Mouse (Mus musculus): ENCODE measurements around the gene Pabpn1l.

Gene Pabpn1l

DNA sequence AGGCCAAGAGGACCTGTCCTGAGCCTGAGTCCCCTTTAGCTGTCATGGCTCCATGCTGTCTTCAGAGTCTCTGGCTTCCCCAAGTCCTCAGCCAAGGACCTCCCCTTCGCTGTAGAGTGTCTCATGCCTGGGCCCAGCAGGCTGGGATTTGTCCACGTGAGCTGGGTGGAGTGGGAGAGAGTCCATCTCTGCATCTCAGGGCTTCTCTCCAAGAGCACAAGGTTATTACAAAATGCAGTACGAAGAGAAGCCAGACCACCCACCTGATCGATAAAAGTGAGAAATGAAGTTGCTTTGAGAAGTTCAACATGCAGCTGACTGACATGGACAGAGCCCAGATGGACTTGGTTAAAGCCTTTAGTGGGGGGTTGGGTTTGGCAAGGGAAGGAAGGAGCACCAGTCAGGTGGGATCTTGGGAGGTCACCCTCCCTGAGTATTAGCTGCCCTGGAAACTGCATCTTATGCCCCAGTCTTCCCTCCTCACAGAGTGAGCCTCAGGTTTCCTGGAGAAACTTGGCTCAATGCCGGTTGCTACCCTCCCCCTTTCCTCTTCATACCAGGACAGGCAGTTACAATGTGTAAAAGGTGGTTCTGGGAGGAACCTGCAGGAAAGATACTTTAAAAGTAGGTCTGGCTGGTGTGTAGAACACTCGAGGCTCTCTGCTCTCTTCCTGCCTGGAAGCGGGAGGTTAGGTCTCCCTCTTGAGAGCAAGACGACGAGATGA lies 6.2 kb downstream of the Pabpn1l start:
- DNase-seq, result no peak

DNA sequence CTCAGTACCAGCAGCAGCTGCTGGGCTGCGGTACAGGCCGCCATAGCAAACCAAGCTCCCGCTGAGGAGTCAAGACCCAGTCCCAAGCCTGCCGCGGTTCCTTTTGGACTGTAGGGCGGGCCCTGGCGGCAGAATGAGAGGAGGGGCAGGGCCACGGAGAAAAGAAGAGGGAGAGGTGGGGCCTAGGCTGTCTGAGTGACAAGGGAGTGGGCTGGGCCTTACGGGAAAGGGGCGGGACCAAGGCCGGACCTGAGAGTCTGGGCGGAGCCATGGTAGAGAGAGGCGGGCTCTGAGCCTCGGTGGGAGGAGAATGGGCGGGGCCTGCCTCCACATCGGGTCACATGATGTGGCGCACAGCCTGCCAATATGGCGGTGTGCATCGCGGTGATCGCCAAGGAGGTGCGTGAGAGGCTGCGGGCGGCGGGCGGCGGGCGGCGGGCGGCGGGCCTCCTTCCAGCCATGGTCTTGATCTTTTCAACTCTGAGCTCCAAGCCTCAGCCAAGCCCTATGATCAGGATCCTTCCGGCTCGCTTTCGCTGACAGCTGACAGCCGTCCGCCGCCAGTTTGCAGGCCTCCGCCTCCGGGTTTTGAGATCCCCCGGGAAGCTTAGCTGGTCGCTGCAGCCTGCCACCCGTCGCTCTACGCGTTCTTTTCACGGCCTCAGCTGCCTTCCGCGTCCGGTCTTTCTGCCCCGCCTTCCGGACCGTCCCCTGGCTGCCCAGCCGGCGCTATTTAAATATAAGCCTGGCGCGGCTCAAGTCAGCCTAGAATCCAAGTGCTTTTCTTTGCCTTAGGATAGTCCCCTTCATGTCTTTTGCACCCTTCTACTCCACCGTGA lies 11.0 kb downstream of the Pabpn1l start, which contains the start of the genes Galns and Trappc2l:
Gene Galns, minus strand, starts transcription at position 169 of the 839 bp plus-strand sequence.
Gene Trappc2l, plus strand, starts transcription at position 346 of the 839 bp plus-strand sequence.
- DNase-seq, result peak; percentile 98

DNA sequence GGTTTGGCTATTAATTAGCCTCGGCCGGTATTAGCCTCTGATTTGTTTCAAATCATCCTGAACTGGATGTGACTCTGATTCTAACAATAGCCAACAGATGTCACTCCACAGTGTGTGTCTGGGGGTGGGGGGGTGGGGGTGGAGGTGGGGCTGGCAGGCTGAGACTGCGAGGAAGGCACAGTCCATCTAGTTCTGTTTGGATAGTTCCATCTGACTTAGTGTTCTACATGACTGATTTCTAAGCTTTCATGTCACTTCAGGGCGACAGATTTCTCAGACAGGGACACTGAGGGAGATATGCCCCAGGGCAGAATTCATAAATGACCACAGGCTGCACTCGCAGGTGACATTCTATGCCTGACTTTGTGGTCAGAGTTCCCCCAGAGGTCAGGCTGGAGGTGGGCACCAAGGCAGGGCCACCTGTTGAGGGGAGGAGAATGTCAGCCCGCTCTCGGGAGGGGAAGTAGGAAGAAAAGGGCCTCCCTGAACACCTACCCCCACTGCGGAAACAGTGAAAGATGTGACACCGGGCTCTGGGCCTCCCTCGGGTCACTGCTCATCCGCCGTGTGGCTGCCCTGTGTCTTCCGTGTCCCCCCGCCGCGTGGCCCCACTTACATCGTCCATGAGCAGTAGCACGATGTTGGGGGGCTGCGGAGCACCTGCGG lies 11.8 kb downstream of the Pabpn1l start:
- DNase-seq, result no peak

DNA sequence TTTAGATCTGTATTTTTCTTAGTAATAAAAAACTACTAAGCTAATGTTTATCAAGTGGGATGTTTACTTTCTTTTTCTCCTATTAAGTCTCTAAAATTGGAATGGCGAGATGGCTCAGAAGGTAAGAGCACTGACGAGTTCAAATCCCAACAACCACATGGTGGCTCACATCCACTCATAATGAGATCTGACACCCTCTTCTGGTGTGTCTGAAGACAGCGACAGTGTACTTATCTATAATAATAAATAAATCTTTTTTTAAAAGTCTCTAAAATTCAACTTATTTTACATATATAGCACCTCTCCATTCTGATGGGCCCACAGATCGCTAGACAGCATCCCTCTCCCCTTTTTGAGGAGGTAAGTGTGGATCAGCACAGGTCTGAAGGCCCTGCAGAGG lies 12.3 kb downstream of the Pabpn1l start:
- no peak for DNase-seq

DNA sequence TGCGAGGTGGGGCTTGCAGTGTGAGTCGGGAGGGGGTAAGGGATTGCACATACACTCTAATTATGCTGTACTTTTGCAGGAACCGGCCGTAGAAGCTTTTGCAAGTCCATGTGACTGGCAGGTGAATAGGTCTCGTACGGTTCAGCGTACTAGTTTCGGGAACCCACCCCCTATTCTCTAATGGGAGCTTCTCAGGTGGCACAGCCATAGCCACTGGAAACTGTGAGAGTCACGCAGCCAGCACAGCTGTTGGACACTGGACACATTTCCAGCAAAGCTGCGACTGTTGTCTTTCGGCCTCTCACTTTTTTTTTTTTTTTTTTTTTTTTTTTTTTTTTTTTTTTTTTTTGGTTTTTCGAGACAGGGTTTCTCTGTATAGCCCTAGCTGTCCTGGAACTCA lies 15.7 kb downstream of the Pabpn1l start:
- no peak for DNase-seq

DNA sequence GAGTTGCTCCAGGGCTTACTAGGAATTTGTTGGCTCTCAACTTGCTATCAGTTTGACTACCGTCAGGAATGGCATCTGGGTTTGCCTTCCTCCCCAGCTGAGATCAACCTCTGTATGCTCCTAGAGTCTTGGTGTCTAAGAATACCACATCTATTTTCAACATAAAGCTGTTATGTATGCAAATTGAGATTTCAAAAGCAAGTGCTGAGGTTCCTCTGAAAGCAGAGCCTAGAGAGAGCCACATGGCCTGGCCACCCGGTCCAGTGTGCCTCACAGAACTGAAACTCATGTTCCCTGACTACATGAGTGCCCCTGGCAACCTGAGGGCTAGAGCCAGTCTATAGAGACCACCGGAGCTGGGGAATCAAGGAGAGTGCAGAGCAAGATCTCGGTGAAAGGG lies 17.2 kb downstream of the Pabpn1l start:
- DNase-seq, result no peak

DNA sequence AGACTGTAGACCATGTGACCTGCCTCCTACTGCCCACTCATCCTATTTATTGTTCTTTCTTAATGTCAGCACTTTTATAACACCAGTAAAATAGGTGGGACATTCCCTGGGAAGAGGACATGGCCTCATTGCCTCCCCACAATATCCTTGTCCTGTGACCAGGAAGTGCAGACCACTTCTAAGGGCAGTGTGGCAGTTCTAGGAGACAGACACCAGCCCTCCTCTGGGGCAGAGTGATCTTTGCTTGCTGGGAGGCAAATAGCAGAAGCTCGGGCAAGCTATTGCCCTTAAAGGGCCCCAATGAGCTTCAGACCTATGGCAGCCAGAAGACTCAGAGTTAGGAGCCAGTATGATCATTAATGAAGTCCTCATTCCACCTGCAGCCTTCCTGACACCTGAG lies 17.9 kb downstream of the Pabpn1l start:
- no peak for DNase-seq

DNA sequence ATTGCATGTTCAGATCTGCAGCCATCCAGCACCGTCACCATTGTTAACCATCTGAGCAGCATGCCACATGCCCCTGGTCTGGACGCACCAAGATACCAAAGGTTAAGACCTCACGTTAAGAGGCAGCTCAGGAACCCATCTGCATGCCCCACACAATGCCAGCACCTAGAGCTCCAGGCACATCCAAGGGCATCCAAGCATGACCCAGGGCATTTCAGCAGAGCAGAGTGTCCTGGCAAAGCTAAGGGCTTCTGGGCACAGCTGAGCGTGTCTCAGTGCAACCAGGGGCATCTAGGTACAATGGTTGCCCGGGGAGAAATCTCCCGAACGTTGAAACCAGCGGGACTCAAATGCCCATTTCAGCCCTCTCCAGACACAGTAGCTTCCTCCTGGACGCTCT lies 21.9 kb downstream of the Pabpn1l start:
- DNase-seq, result no peak

DNA sequence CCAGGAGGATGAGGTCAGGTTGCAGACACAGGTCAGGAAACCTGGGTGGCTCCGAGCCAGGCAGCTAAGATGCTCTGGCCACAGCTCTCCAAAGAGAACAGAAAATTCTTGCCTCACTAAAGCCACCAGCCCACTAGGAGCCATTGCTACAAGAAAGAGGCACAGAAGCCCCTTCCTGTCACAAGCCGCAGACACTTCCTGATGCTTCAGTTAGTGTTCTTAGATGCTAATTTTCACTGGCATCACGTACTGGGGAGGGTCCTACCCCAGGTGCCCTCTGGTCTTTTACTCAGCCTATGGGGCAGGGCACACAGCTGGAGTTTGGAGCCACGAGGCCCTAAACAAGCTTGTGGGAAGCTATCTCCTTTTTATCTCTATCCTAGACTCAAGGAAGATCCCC lies 26.5 kb downstream of the Pabpn1l start:
- DNase-seq, result no peak

DNA sequence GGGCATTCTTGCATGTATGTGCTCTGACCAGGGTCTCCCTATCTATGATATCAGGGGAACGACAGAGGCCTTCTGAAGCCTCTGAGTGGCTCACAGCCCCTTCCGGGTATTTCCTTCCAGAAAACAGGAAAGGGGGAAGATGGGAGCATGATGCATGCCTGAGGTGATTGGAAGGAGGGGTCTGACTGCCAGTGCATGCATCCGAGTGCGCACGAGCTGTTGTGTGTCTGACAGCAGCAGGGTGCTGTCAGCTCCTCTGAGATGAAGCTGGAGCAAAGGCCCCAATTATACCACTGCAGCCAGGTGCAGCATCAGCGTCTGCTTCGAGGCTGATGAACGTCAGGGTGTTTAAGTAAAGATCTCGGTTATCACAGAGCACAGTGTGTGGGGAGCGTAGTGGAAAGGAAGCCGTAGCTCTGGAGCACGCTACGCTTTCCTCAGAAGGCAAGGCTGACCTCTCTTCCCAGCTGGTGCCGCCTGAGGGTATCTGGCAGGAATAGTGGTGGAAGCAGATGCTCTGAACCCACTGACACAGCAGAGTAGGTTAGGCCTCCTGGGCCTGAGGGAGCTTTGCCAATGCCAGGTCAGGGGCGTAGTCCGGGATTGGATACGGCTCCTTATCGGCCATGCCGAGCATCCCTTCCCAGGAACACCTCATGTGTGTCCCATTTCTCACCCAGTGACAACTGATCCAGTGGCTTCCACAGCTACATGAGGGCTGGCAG lies 28.6 kb downstream of the Pabpn1l start:
- no peak for DNase-seq

DNA sequence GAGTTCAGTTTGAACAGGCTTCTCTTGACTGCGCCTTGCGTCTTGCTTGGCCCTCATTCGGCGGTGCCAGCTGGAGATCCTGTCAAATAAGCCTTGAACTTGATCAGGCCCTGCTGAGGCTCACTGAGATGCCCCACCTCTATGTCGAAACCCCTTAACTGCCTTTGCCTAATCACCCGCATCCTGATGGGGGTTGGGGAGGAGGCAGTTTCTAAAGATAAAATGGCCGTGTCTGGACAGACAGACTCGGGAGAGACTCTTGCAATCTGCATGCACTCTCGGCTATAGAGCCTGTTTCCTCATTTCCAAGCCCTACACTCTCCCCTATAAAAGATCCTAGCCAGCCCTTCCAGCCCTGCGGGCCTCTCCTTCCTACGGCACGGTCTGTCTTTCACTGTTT lies 29.3 kb downstream of the Pabpn1l start:
- DNase-seq, result no peak

DNA sequence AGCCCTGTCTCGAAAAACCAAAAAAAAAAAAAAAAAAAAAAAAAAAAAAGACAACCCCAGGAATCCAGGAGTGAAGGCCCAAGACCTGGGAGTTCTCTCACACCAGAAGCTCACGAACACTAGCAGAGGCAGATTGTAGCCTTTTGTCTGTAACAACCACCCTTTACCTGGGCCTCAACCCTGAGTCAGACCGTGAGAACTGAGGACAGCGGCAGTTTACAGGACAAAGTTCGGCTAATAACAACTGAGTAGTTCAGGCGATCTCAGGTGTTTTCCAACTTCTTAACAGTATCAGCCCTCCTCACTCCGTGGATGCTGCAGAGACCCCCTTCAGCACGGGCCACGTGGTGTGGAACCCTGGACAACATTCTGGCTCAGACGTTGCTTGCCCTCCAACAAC lies 35.8 kb downstream of the Pabpn1l start:
- DNase-seq, result no peak

DNA sequence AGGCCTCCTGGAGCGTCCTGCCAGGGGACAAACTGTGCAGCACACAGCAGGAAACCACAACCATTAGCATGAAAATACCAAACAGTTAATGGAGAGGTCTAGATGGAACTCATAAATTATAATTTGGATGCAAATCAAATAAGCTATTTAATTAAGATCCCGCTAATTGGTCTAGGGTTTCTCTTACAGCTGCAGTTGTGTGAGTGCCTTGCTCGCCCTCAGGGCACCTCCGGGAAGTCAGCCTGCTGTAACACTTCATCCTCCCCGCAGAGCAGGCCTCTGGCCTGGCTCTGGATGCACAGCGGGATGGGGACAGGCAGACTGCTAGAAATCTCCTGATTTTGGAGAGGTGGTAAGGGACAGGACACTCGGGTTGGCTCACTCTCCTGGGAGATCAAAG lies 36.4 kb downstream of the Pabpn1l start:
- no peak for DNase-seq

DNA sequence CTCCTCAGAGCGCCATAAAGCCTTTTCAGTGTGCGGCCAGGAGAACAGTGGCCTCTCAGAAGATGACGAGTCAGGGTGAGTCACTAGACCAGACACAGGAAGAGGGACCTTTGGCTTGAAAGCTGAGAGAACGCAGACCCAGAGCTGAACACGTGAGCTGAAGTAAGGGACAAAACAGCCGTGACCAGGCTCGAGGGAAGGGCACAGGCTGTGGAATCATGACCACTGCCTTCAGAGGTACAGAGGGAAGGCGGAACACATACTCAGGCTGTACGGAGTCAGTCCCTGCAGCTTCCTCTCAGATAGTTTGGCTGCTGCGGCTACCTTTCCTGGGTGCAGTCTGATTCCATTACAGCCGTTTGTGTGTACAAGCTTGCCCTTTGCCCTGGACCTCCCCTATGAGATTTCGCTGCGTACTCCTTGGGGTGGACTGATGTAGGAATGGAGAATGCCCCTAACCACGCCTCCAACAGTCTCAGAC lies 37.1 kb downstream of the Pabpn1l start:
- DNase-seq, result no peak

DNA sequence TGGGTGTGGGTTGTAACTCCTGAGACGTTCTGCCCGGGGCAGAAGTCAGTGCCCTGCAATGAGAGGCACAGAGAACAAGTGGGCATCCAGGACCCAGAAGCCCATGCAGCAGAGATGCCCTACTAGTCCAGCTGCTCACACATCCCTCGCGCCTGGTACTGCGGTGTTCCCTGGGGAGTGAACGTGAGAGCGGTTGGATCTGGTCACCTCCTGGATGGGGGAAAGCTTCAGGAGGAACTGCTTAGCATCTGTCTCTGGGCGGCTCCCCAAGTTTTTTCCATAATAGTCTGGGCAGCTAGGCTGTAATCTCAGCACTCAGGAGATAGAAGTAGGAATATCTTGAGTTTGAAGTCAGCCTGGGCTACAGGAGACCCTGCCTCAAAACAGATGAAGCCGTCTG lies 37.6 kb downstream of the Pabpn1l start:
- no peak for DNase-seq

DNA sequence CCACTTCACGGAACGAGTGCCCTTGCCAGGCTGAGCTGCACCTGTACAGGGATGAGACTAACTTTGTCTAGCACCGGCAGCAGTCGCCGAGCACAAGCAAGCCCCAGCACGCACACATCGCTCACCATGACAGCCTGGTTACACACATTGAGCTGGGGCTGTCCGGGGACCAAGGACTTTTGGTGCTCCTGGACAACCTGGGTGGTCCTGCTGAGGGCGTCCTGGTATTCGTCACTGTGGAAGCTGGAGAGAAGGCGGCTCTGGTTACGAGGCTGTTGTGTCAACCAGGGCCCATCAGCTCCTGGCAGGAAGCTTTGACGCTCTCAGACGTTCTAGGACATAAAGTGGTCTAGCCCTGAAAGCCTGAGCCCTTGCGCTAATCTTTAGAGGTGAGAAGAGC lies 41.6 kb downstream of the Pabpn1l start:
- DNase-seq, result no peak

DNA sequence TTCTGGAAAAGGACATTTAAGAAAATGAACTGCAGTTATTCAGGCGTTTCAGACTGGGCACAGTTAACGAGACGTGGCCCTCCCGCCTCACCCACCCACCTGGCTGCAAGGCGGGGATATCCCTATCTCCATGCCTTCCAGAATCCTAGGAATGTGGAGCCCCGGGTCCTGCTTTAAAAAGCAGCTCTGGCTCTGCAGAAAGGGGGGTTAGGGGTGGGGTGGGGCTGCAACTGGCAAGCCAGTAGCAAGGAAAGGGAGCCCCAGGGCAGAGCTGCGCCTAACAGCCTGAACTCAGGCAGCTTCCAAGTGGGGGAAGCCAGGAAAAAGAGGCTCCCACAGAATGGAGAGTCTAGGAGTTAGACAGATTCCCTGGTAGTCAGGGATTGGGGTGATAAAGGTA lies 43.3 kb downstream of the Pabpn1l start:
- DNase-seq, result no peak

DNA sequence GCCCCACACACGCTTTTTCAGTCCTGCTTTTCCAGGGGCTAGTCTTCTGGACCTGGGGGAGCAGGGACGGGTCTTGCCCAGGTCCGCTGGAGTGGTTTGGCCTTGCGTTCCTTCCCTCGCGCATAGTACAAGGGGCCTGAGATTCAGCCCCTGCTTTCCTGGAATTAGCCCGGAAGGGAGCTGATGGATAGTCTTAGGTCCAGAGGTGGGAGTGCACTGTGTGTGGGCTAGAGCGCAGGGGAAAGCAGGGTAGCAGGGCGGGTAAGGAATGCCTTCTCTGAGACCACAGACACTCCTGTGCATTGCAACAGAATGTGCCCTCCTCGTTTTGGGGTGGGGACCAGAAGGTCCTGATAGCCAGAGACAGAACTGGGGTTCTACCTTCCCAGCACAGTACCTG lies 45.4 kb downstream of the Pabpn1l start:
- no peak for DNase-seq

DNA sequence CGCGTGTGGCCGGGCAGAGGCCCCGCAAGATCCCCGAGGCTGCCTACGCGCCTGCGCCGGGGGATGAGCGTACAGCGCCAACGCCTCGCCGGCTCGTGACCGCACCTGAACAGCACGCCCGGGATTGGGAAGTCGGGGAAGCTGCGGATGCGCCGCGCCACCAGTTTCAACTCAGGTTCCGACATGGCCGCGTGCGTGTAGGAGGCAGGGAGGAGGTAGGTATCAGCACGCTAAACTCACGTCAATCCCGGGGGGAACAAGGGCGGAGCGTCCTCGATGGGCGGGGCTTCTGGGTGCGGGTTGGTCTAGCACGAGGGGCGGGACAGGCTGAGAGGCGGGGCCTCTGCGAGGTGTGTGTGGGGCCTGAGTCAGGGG lies 45.9 kb downstream of the Pabpn1l start, which contains the start of gene Aprt:
Gene Aprt, minus strand, starts transcription at position 262 of the 375 bp plus-strand sequence.
- DNase-seq, result peak; percentile 97

DNA sequence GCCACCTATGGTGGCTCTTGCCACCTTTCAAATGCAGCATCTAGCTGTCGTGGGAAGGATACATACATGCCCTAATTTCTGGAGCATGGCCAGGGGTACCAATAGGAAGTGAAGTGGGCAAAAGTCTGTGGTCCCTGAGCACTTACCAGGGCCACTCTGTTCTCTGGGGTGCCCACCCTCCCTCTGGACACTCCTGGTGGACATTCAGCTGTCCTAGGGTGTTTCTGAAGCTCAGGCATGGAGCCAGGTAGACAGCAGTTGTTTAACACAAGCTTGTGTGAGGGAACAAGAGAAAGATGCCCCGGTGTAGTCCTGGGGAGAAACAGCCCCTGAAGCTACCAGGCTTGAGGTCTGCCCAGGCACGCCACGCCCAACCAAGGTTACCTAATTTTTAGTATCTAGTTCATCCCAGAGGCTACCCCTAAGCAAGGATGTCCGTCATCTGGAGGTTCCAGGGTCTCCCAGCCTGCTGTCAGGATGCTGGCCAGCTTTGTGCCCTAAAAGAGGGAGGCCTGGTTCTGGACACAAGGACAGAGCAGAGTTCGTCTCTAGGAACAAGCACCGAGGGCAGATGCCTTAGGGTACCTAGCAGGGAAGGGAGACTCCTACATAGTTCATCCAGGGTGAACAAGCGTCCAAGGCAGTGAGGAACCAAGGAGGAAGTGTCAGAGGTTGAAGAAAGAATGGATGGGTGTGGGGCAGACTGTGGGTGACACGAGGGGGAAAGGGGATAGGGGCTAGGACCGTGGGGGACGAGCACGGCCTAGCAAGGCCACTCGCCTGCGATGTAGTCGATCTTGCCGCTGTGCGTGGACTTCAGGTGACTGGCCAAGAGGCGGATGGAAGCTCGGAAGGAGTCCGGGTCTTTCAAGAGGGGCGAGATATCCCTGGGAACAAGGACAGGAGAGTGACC lies 46.5 kb downstream of the Pabpn1l start:
- no peak for DNase-seq

DNA sequence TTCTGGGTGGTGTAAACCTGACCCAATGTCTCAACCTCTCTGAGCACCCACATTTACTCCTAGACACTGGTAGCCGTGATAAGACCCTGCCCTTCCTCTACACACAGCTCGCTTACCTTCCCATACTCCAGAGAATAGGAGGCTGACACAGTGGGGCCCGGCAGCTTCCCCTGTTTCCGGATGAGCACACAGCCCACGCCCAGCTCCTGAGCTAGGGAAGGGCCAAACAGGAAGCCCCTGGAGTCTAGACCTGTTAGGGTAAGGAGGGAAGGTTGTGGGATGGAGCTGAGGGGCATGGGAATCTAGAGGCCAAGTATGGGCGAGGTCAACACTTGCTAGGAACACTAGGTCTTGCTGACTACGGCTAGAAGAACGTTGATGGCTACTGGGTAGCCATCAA lies 47.3 kb downstream of the Pabpn1l start:
- no peak for DNase-seq
